Mouse (Mus musculus): ENCODE results near the gene Kcnk12. TPM values are rescaled to one million over a fixed set of nuclear protein-coding genes. Genes with fewer than 3 reads are reported as not detected.
A peak's percentile ranks its signal among the peaks of the same experiment; 100 is the strongest.

The Kcnk12 gene
- not detected in 2 replicates for polyA plus RNA-seq (2014; fragmentation: Nextera tagmentation; extraction: Ambion mirVana)

GRCm38 (mm10) chr17:87797688-87798291, at the start of gene Kcnk12:
Gene Kcnk12 (minus strand): TSS chr17:87797994.
- Histone ChIP-seq H3K36me3 (ENCODE audit: control insufficient read depth, insufficient read depth, low read length) (no peaks in the 10 kb centered on the region), H3K4me2 (ENCODE audit: low read length) (peak within 1 kb of the TSS; percentile 68), H3K27me3 (ENCODE audit: control insufficient read depth, insufficient read depth, low read length) (peaks cover 65% of the 10 kb centered on the region), H3K9me3 (ENCODE audit: control insufficient read depth, low read length) (no peaks in the 10 kb centered on the region), H3K4me1 (ENCODE audit: control insufficient read depth in 2 of 2, insufficient read depth in 2 of 2, low read length in 2 of 2) (peaks cover 6 to 18% of the 10 kb centered on the region in 2 experiments), H3K9ac (ENCODE audit: low read length) (no peak within 1 kb of the TSS), H3K4me3 (ENCODE audit: control insufficient read depth in 1 of 2, insufficient read depth in 1 of 2, low read depth in 1 of 2, low read length in 2 of 2) (peak within 1 kb of the TSS; percentile 35 to 42), H3K27ac (replicated peaks in 1 of 2; ENCODE audit: control insufficient read depth in 1 of 2, insufficient read depth in 1 of 2, low read depth in 2 of 2, low read length in 2 of 2) (no peak within 1 kb of the TSS)
- peak; percentile 28; the same call in 1 of the 2 replicates for ATAC-seq (ENCODE audit: insufficient number of reproducible peaks, insufficient read depth, low FRiP score, low read depth)
- WGBS = under 1% methylated on average over 43 of the region's 46 CpGs

GRCm38 (mm10) chr17:87842156-87842555, 44.4 kb upstream of the Kcnk12 start:
- Histone ChIP-seq H3K36me3 (ENCODE audit: control insufficient read depth, insufficient read depth, low read length) (no peaks in the 10 kb centered on the region), H3K4me3 (ENCODE audit: control insufficient read depth in 1 of 2, insufficient read depth in 1 of 2, low read depth in 1 of 2, low read length in 2 of 2) (no peak overlapping the region), H3K9me3 (ENCODE audit: control insufficient read depth, low read length) (peaks cover 4% of the 10 kb centered on the region; the same call in 1 of the 2 replicates), H3K4me1 (ENCODE audit: control insufficient read depth in 2 of 2, insufficient read depth in 2 of 2, low read length in 2 of 2) (no peaks in the 10 kb centered on the region), H3K27ac (replicated peaks in 1 of 2; ENCODE audit: control insufficient read depth in 1 of 2, insufficient read depth in 1 of 2, low read depth in 2 of 2, low read length in 2 of 2) (no peak overlapping the region), H3K4me2 (ENCODE audit: low read length) (no peak overlapping the region), H3K9ac (ENCODE audit: low read length) (no peak overlapping the region), H3K27me3 (ENCODE audit: control insufficient read depth, insufficient read depth, low read length) (no peaks in the 10 kb centered on the region)
- WGBS = 85% methylated on average over 5 of the region's 5 CpGs
- no peak for ATAC-seq (ENCODE audit: insufficient number of reproducible peaks, insufficient read depth, low FRiP score, low read depth)

GRCm38 (mm10) chr17:87840079-87840478, 42.3 kb upstream of the Kcnk12 start:
- Histone ChIP-seq H3K4me2 (ENCODE audit: low read length) (no peak overlapping the region), H3K4me3 (ENCODE audit: control insufficient read depth in 1 of 2, insufficient read depth in 1 of 2, low read depth in 1 of 2, low read length in 2 of 2) (no peak overlapping the region), H3K9me3 (ENCODE audit: control insufficient read depth, low read length) (peaks cover 4% of the 10 kb centered on the region; the same call in 1 of the 2 replicates), H3K36me3 (ENCODE audit: control insufficient read depth, insufficient read depth, low read length) (no peaks in the 10 kb centered on the region), H3K9ac (ENCODE audit: low read length) (no peak overlapping the region), H3K27ac (replicated peaks in 1 of 2; ENCODE audit: control insufficient read depth in 1 of 2, insufficient read depth in 1 of 2, low read depth in 2 of 2, low read length in 2 of 2) (no peak overlapping the region), H3K27me3 (ENCODE audit: control insufficient read depth, insufficient read depth, low read length) (no peaks in the 10 kb centered on the region), H3K4me1 (ENCODE audit: control insufficient read depth in 2 of 2, insufficient read depth in 2 of 2, low read length in 2 of 2) (no peaks in the 10 kb centered on the region)
- ATAC-seq (ENCODE audit: insufficient number of reproducible peaks, insufficient read depth, low FRiP score, low read depth) = no peak
- 58% methylated on average over 7 of the region's 7 CpGs for WGBS

GRCm38 (mm10) chr17:87834850-87835249, 37.1 kb upstream of the Kcnk12 start:
- ATAC-seq (ENCODE audit: insufficient number of reproducible peaks, insufficient read depth, low FRiP score, low read depth) = no peak
- Histone ChIP-seq H3K27ac (replicated peaks in 1 of 2; ENCODE audit: control insufficient read depth in 1 of 2, insufficient read depth in 1 of 2, low read depth in 2 of 2, low read length in 2 of 2) (no peak overlapping the region), H3K4me2 (ENCODE audit: low read length) (no peak overlapping the region), H3K27me3 (ENCODE audit: control insufficient read depth, insufficient read depth, low read length) (no peaks in the 10 kb centered on the region), H3K4me3 (ENCODE audit: control insufficient read depth in 1 of 2, insufficient read depth in 1 of 2, low read depth in 1 of 2, low read length in 2 of 2) (no peak overlapping the region), H3K9ac (ENCODE audit: low read length) (no peak overlapping the region), H3K9me3 (ENCODE audit: control insufficient read depth, low read length) (no peaks in the 10 kb centered on the region), H3K36me3 (ENCODE audit: control insufficient read depth, insufficient read depth, low read length) (no peaks in the 10 kb centered on the region), H3K4me1 (ENCODE audit: control insufficient read depth in 2 of 2, insufficient read depth in 2 of 2, low read length in 2 of 2) (no peaks in the 10 kb centered on the region)
- 41% methylated on average over 8 of the region's 8 CpGs for WGBS

- ATAC-seq (ENCODE audit: insufficient number of reproducible peaks, insufficient read depth, low FRiP score, low read depth) = no peak
- H3K4me1 ChIP-seq (ENCODE audit: control insufficient read depth in 2 of 2, insufficient read depth in 2 of 2, low read length in 2 of 2) = peaks cover 7 to 8% of the 10 kb centered on the region in 2 experiments; a peak in 2 of 4 replicates
- H3K27me3 ChIP-seq (ENCODE audit: control insufficient read depth, insufficient read depth, low read length) = peaks cover 19% of the 10 kb centered on the region
- H3K9ac ChIP-seq (ENCODE audit: low read length) = no peak overlapping the region
- 5% methylated on average over 12 of the region's 12 CpGs for WGBS
- no peaks in the 10 kb centered on the region for H3K9me3 ChIP-seq (ENCODE audit: control insufficient read depth, low read length)
- no peak overlapping the region for H3K4me3 ChIP-seq (ENCODE audit: control insufficient read depth in 1 of 2, insufficient read depth in 1 of 2, low read depth in 1 of 2, low read length in 2 of 2)
- H3K27ac ChIP-seq (replicated peaks in 1 of 2; ENCODE audit: control insufficient read depth in 1 of 2, insufficient read depth in 1 of 2, low read depth in 2 of 2, low read length in 2 of 2) = no peak overlapping the region
- H3K36me3 ChIP-seq (ENCODE audit: control insufficient read depth, insufficient read depth, low read length) = no peaks in the 10 kb centered on the region
- H3K4me2 ChIP-seq (ENCODE audit: low read length) = no peak overlapping the region
These were observed 29.1 kb upstream of the Kcnk12 start for GRCm38 (mm10) chr17:87826909-87827308.

GRCm38 (mm10) chr17:87826036-87826560, 28.3 kb upstream of the Kcnk12 start:
- no peak for ATAC-seq (ENCODE audit: insufficient number of reproducible peaks, insufficient read depth, low FRiP score, low read depth)

GRCm38 (mm10) chr17:87825454-87826008, 27.7 kb upstream of the Kcnk12 start:
- peaks cover 19% of the 10 kb centered on the region for H3K27me3 ChIP-seq (ENCODE audit: control insufficient read depth, insufficient read depth, low read length)
- H3K9ac ChIP-seq (ENCODE audit: low read length) = no peak overlapping the region
- H3K36me3 ChIP-seq (ENCODE audit: control insufficient read depth, insufficient read depth, low read length) = no peaks in the 10 kb centered on the region
- H3K27ac ChIP-seq (replicated peaks in 1 of 2; ENCODE audit: control insufficient read depth in 1 of 2, insufficient read depth in 1 of 2, low read depth in 2 of 2, low read length in 2 of 2) = no peak overlapping the region
- ATAC-seq (ENCODE audit: insufficient number of reproducible peaks, insufficient read depth, low FRiP score, low read depth) = no peak
- WGBS = 33% methylated on average over 4 of the region's 5 CpGs
- no peak overlapping the region for H3K4me2 ChIP-seq (ENCODE audit: low read length)
- H3K9me3 ChIP-seq (ENCODE audit: control insufficient read depth, low read length) = no peaks in the 10 kb centered on the region
- H3K4me1 ChIP-seq (ENCODE audit: control insufficient read depth in 2 of 2, insufficient read depth in 2 of 2, low read length in 2 of 2) = peaks cover 7 to 8% of the 10 kb centered on the region in 2 experiments; a peak in 2 of 4 replicates
- H3K4me3 ChIP-seq (ENCODE audit: control insufficient read depth in 1 of 2, insufficient read depth in 1 of 2, low read depth in 1 of 2, low read length in 2 of 2) = no peak overlapping the region

More at GRCm38 (mm10) chr17:87826036-87826560, 28.3 kb upstream of the Kcnk12 start:
- Histone ChIP-seq H3K27ac (replicated peaks in 1 of 2; ENCODE audit: control insufficient read depth in 1 of 2, insufficient read depth in 1 of 2, low read depth in 2 of 2, low read length in 2 of 2) (no peak overlapping the region), H3K36me3 (ENCODE audit: control insufficient read depth, insufficient read depth, low read length) (no peaks in the 10 kb centered on the region), H3K4me3 (ENCODE audit: control insufficient read depth in 1 of 2, insufficient read depth in 1 of 2, low read depth in 1 of 2, low read length in 2 of 2) (0 out of 4 replicates have a peak overlapping the region, but pooled peaks of 1 of the 2 experiments have one; percentile 13), H3K9ac (ENCODE audit: low read length) (no peak overlapping the region), H3K4me2 (ENCODE audit: low read length) (peak overlapping the region; percentile 38; the same call in 1 of the 2 replicates), H3K27me3 (ENCODE audit: control insufficient read depth, insufficient read depth, low read length) (peaks cover 19% of the 10 kb centered on the region), H3K9me3 (ENCODE audit: control insufficient read depth, low read length) (no peaks in the 10 kb centered on the region), H3K4me1 (ENCODE audit: control insufficient read depth in 2 of 2, insufficient read depth in 2 of 2, low read length in 2 of 2) (peaks cover 7 to 8% of the 10 kb centered on the region in 2 experiments; a peak in 2 of 4 replicates)
- 8% methylated on average over 23 of the region's 23 CpGs for WGBS
